Mouse (Mus musculus): Measurements from ENCODE around the gene Ntsr2. TPM values are rescaled to one million over a fixed set of nuclear protein-coding genes. Genes with fewer than 3 reads are reported as not detected.

Gene Ntsr2
- total and polyA plus RNA-seq, 3 experiments = not detected

DNA sequence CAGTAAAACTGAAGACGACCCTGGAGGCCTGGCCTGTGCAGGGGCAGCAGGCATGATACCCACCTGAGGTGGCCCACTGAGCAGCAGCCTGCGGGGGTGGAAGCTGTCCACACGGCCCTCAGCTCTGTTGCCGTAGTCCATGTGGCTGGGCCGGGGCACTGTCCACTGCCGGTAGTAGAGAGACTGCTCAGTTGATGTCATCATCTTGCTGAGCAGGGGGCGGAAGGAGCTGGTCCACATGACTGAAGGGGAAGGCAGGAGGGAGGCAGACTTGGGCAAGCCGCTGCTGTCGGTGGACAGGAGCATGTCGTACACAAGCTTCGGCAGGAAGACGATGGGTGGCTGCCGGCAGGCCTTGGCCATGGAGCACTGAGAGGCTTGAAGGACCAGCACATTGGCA is 43.0 kb downstream of the Ntsr2 start:
- H3K4me3 ChIP-seq (replicated peaks in 1 of 3; ENCODE audit: low read depth in 2 of 3, low read length in 2 of 3, poor library complexity in 1 of 3) = peak overlapping the region in 1 of 3 experiments; percentile 23
- dilution Hi-C loops (cut with MboI; ENCODE audit: extremely low pct_ligation_motif_present, extremely low pct_unique_long_range_greater_than_20kb, low sequenced_read_pairs) (no loop called here), in situ Hi-C loops (cut with MboI; ENCODE audit: low pct_ligation_motif_present, low pct_unique_long_range_greater_than_20kb, low sequenced_read_pairs) (no loop called here)
- no peaks in the 10 kb centered on the region for H3K36me3 ChIP-seq (replicated peaks in 1 of 2; ENCODE audit: control insufficient read depth in 1 of 2, insufficient read depth in 1 of 2, low read length in 1 of 2)
- H3K27ac ChIP-seq (ENCODE audit: insufficient read depth, low read depth) = no peak overlapping the region
- H3K9ac ChIP-seq (ENCODE audit: insufficient read depth, low read depth) = no peak overlapping the region
- peaks cover 3% of the 10 kb centered on the region for H3K27me3 ChIP-seq (replicated peaks)
- no peak for DNase-seq (ENCODE audit: extremely low read depth)
- H3K4me1 ChIP-seq (ENCODE audit: control insufficient read depth in 1 of 2, insufficient read depth in 2 of 2) = peaks cover 0 to 3% of the 10 kb centered on the region in 2 experiments; a peak in 1 of 4 replicates
- H3K9me3 ChIP-seq (replicated peaks; ENCODE audit: low read length) = no peaks in the 10 kb centered on the region
- TF ChIP-seq GABPA (IDR thresholded peaks at IDR 0.05; ENCODE audit: insufficient replicate concordance, low read depth, low read length) (no peak), POLR2A (IDR thresholded peaks at IDR 0.05; ENCODE audit: low read depth, low read length) (no peak), ETS1 (conservative IDR thresholded peaks at IDR 0.05; ENCODE audit: low read depth, low read length) (no peak), USF2 (conservative IDR thresholded peaks at IDR 0.05; ENCODE audit: low read depth, low read length) (no peak)
- H3K79me2 ChIP-seq (replicated peaks; ENCODE audit: control insufficient read depth, extremely low read depth, insufficient read depth, poor library complexity, severe bottlenecking) = no peaks in the 10 kb centered on the region
- H3K4me2 ChIP-seq (ENCODE audit: insufficient read depth, low read depth, poor library complexity, severe bottlenecking) = no peak overlapping the region

GRCm38 (mm10) chr12:16698691-16699090 is 45.5 kb downstream of the Ntsr2 start:
- peaks cover 3% of the 10 kb centered on the region for H3K27me3 ChIP-seq (replicated peaks)
- peaks cover 0 to 3% of the 10 kb centered on the region in 2 experiments; a peak in 1 of 4 replicates for H3K4me1 ChIP-seq (ENCODE audit: control insufficient read depth in 1 of 2, insufficient read depth in 2 of 2)
- H3K4me2 ChIP-seq (ENCODE audit: insufficient read depth, low read depth, poor library complexity, severe bottlenecking) = no peak overlapping the region
- H3K79me2 ChIP-seq (replicated peaks; ENCODE audit: control insufficient read depth, extremely low read depth, insufficient read depth, poor library complexity, severe bottlenecking) = no peaks in the 10 kb centered on the region
- TF ChIP-seq KAT2A (IDR thresholded peaks at IDR 0.05; ENCODE audit: insufficient replicate concordance, low read length) = no peak
- TF ChIP-seq ZC3H11A (IDR thresholded peaks at IDR 0.05; ENCODE audit: low read depth, low read length) = no peak
- no peak for TF ChIP-seq UBTF (IDR thresholded peaks at IDR 0.05; ENCODE audit: low read depth, low read length)
- no peak for TF ChIP-seq SIN3A (IDR thresholded peaks at IDR 0.05; ENCODE audit: low read length)
- TF ChIP-seq MAFK (IDR thresholded peaks at IDR 0.05; ENCODE audit: insufficient replicate concordance, low read length) = no peak
- no peak for TF ChIP-seq IRF4 (IDR thresholded peaks at IDR 0.05; ENCODE audit: low read depth, low read length)
- no peak for TF ChIP-seq MAX (IDR thresholded peaks at IDR 0.05; ENCODE audit: low read length)
- no peak for TF ChIP-seq CHD2 (IDR thresholded peaks at IDR 0.05; ENCODE audit: low read length)
- TF ChIP-seq MAZ (IDR thresholded peaks at IDR 0.05; ENCODE audit: low read depth, low read length) = no peak
- TF ChIP-seq ZNF384 (IDR thresholded peaks at IDR 0.05; ENCODE audit: low read depth, low read length) = no peak
- TF ChIP-seq MYC (IDR thresholded peaks at IDR 0.05; ENCODE audit: low read depth, low read length) = no peak
- no peak for TF ChIP-seq RCOR1 (conservative IDR thresholded peaks at IDR 0.05; ENCODE audit: low read depth, low read length)
- TF ChIP-seq RAD21 (IDR thresholded peaks at IDR 0.05; ENCODE audit: low read depth, low read length) = no peak
- in situ Hi-C loops (cut with MboI; ENCODE audit: low pct_ligation_motif_present, low pct_unique_long_range_greater_than_20kb, low sequenced_read_pairs) = no loop called here
- H3K9ac ChIP-seq (ENCODE audit: insufficient read depth, low read depth) = no peak overlapping the region
- no peak overlapping the region for H3K27ac ChIP-seq (ENCODE audit: insufficient read depth, low read depth)
- H3K36me3 ChIP-seq (replicated peaks in 1 of 2; ENCODE audit: control insufficient read depth in 1 of 2, insufficient read depth in 1 of 2, low read length in 1 of 2) = no peaks in the 10 kb centered on the region
- H3K4me3 ChIP-seq (replicated peaks in 1 of 3; ENCODE audit: low read depth in 2 of 3, low read length in 2 of 3, poor library complexity in 1 of 3) = no peak overlapping the region
- H3K9me3 ChIP-seq (replicated peaks; ENCODE audit: low read length) = no peaks in the 10 kb centered on the region
- DNase-seq (ENCODE audit: extremely low read depth) = no peak
- dilution Hi-C loops (cut with MboI; ENCODE audit: extremely low pct_ligation_motif_present, extremely low pct_unique_long_range_greater_than_20kb, low sequenced_read_pairs) = no loop called here

Other genes starting within 250 kb of the Ntsr2 start
- 4.7 and 6.7 TPM in 2 replicates for gene Lpin1, start 42.4 kb upstream of the Ntsr2 start, total RNA-seq (2012; rRNA removed)
- 5.3 and 6.1 TPM in 2 replicates for gene Lpin1, start 42.4 kb upstream of the Ntsr2 start, total RNA-seq (2014; rRNA removed)
- 6.9 and 7.5 TPM in 2 replicates for gene Lpin1, start 42.4 kb upstream of the Ntsr2 start, polyA plus RNA-seq (2012; ENCODE audit: insufficient read length, low read depth)
- not detected in 2 replicates for gene Greb1, start 147.5 kb downstream of the Ntsr2 start, total RNA-seq (2012; rRNA removed)
- not detected in 2 replicates for gene Greb1, start 147.5 kb downstream of the Ntsr2 start, total RNA-seq (2014; rRNA removed)
- not detected in 2 replicates for gene Greb1, start 147.5 kb downstream of the Ntsr2 start, polyA plus RNA-seq (2012; ENCODE audit: insufficient read length, low read depth)
- 9.3 and 12.5 TPM in 2 replicates for gene E2f6, start 157.6 kb downstream of the Ntsr2 start, total RNA-seq (2012; rRNA removed)
- 17.5 and 20.0 TPM in 2 replicates for gene E2f6, start 157.6 kb downstream of the Ntsr2 start, total RNA-seq (2014; rRNA removed)
- 30.2 and 36.1 TPM in 2 replicates for gene E2f6, start 157.6 kb downstream of the Ntsr2 start, polyA plus RNA-seq (2012; ENCODE audit: insufficient read length, low read depth)
- 34.9 and 39.1 TPM in 2 replicates for gene Rock2, start 241.5 kb downstream of the Ntsr2 start, total RNA-seq (2012; rRNA removed)
- gene Rock2, start 241.5 kb downstream of the Ntsr2 start, total RNA-seq (2014; rRNA removed) = 40.3 and 45.7 TPM in 2 replicates
- 49.3 and 49.9 TPM in 2 replicates for gene Rock2, start 241.5 kb downstream of the Ntsr2 start, polyA plus RNA-seq (2012; ENCODE audit: insufficient read length, low read depth)

Data from CH12.LX (cell line).